Mouse (Mus musculus) forebrain, embryonic 15.5 days (tissue): ENCODE measurements around the gene Map3k14. TPM values are rescaled to one million over a fixed set of nuclear protein-coding genes. Genes with fewer than 3 reads are reported as not detected.
"Not testable (repeated sequence)": the region's sequence is repeated elsewhere in the genome, so short reads cannot be mapped to it uniquely, and the experiment has no call there.

ENCODE experiments used
- ATAC-seq: fragments of 200-750 bp; cut with Nextera tagmentation; replicated peaks from 2 replicates; pipeline ENCODE4 v1.8.0; 2017; ENCODE audit warnings: mild to moderate bottlenecking, moderate TSS enrichment, moderate library complexity
- H3K27ac ChIP-seq: fragments of 300-500 bp; sonication (generic); replicated peaks from 2 replicates; pipeline ENCODE4 v1.5.1; 2015; ENCODE audit warnings: mild to moderate bottlenecking, inconsistent platforms
- H3K27me3 ChIP-seq: fragments of 300-500 bp; sonication (generic); 2 replicates; pipeline ENCODE4 v1.6.1; 2015; ENCODE audit warnings: inconsistent platforms
- H3K36me3 ChIP-seq: fragments of 300-500 bp; sonication (generic); 2 replicates; pipeline ENCODE4 v1.6.1; 2015; ENCODE audit warnings: mild to moderate bottlenecking, inconsistent platforms
- H3K4me1 ChIP-seq: fragments of 300-500 bp; sonication (generic); 2 replicates; pipeline ENCODE4 v1.6.1; 2015; ENCODE audit warnings: inconsistent platforms
- H3K4me2 ChIP-seq: fragments of 300-500 bp; sonication (generic); replicated peaks from 2 replicates; pipeline ENCODE4 v1.6.1; 2015; ENCODE audit warnings: mild to moderate bottlenecking, inconsistent platforms
- H3K4me3 ChIP-seq: fragments of 300-500 bp; sonication (generic); 2 replicates; pipeline ENCODE4 v1.5.1; 2015; ENCODE audit warnings: mild to moderate bottlenecking, inconsistent platforms
- H3K9ac ChIP-seq: fragments of 300-500 bp; sonication (generic); replicated peaks from 2 replicates; pipeline ENCODE4 v1.6.1; 2015; ENCODE audit warnings: mild to moderate bottlenecking, inconsistent platforms
- H3K9me3 ChIP-seq: fragments of 300-500 bp; sonication (generic); 2 replicates; pipeline ENCODE4 v1.6.1; 2016; ENCODE audit warnings: inconsistent platforms
- WGBS: fragments of 180-500 bp; shearing (Covaris S2); methylation state at CpG from one replicate; pipeline ENCODE4 v1.1.7; 2015; ENCODE audit warnings: mixed read lengths; 5-methylcytosine and 5-hydroxymethylcytosine counted together
- polyA plus RNA-seq: library from polyadenylated mRNA; unstranded; fragments of >200 nt; fragmentation: Nextera tagmentation; extraction: Ambion mirVana; gene quantifications from 2 replicates; pipeline ENCODE4 v1.2.1, GENCODE M21; 2015

Map3k14 gene
- polyA plus RNA-seq, 1 experiment from 2014 or later: 3.9 TPM

GRCm38 (mm10) chr11:103236431-103236830 is 30.8 kb downstream of the Map3k14 start:
- Histone ChIP-seq H3K27me3 (no peaks in the 10 kb centered on the region), H3K4me3 (no peak overlapping the region), H3K27ac (no peak overlapping the region), H3K9ac (no peak overlapping the region), H3K4me2 (no peak overlapping the region), H3K36me3 (peaks cover 12% of the 10 kb centered on the region), H3K4me1 (0 out of 2 replicates have a peak, but pooled peaks cover 3% of the 10 kb centered on the region), H3K9me3 (no peaks in the 10 kb centered on the region)
- 84% methylated on average over 6 of the region's 6 CpGs for WGBS
- ATAC-seq: no peak

GRCm38 (mm10) chr11:103235702-103236101 is 31.6 kb downstream of the Map3k14 start:
- no peaks in the 10 kb centered on the region for H3K9me3 ChIP-seq
- no peaks in the 10 kb centered on the region for H3K4me1 ChIP-seq
- 75% methylated on average over 11 of the region's 11 CpGs for WGBS
- no peak for ATAC-seq
- no peak overlapping the region for H3K4me3 ChIP-seq
- H3K27ac ChIP-seq: no peak overlapping the region
- H3K36me3 ChIP-seq: peaks cover 14% of the 10 kb centered on the region
- H3K4me2 ChIP-seq: no peak overlapping the region
- no peaks in the 10 kb centered on the region for H3K27me3 ChIP-seq
- H3K9ac ChIP-seq: no peak overlapping the region

GRCm38 (mm10) chr11:103234447-103234846 is 32.8 kb downstream of the Map3k14 start:
- Histone ChIP-seq H3K4me3 (no peak overlapping the region), H3K9ac (no peak overlapping the region), H3K9me3 (no peaks in the 10 kb centered on the region), H3K27me3 (no peaks in the 10 kb centered on the region), H3K36me3 (peaks cover 26% of the 10 kb centered on the region), H3K4me2 (no peak overlapping the region), H3K4me1 (no peaks in the 10 kb centered on the region), H3K27ac (0 out of 2 replicates have a peak overlapping the region, but pooled peaks have one; percentile 12)
- no peak for ATAC-seq
- WGBS: 88% methylated on average over 1 of the region's 1 CpGs

- Histone ChIP-seq H3K9ac (no peak overlapping the region), H3K27me3 (no peaks in the 10 kb centered on the region), H3K27ac (no peak overlapping the region), H3K4me2 (no peak overlapping the region), H3K4me1 (no peaks in the 10 kb centered on the region), H3K9me3 (no peaks in the 10 kb centered on the region), H3K36me3 (peaks cover 28% of the 10 kb centered on the region), H3K4me3 (no peak overlapping the region)
- ATAC-seq: no peak
- 25% methylated on average over 7 of the region's 7 CpGs for WGBS
Observed at GRCm38 (mm10) chr11:103232966-103233365, 34.3 kb downstream of the Map3k14 start.

- Histone ChIP-seq H3K9me3 (no peaks in the 10 kb centered on the region), H3K27ac (no peak overlapping the region), H3K4me2 (no peak overlapping the region), H3K9ac (no peak overlapping the region), H3K4me3 (no peak overlapping the region), H3K36me3 (peaks cover 20% of the 10 kb centered on the region), H3K4me1 (no peaks in the 10 kb centered on the region), H3K27me3 (no peaks in the 10 kb centered on the region)
- WGBS: 89% methylated on average over 7 of the region's 7 CpGs
- no peak for ATAC-seq
Observed at GRCm38 (mm10) chr11:103231367-103231766, 35.9 kb downstream of the Map3k14 start.

- H3K36me3 ChIP-seq: peaks cover 20% of the 10 kb centered on the region
- no peak overlapping the region for H3K9ac ChIP-seq
- 87% methylated on average over 19 of the region's 19 CpGs for WGBS
- H3K4me3 ChIP-seq: no peak overlapping the region
- no peaks in the 10 kb centered on the region for H3K9me3 ChIP-seq
- ATAC-seq: no peak
- H3K4me2 ChIP-seq: no peak overlapping the region
- no peaks in the 10 kb centered on the region for H3K27me3 ChIP-seq
- no peaks in the 10 kb centered on the region for H3K4me1 ChIP-seq
- H3K27ac ChIP-seq: no peak overlapping the region
Observed at GRCm38 (mm10) chr11:103230626-103231025, 36.6 kb downstream of the Map3k14 start.

- ATAC-seq: no peak
- 99% methylated on average over 2 of the region's 2 CpGs for WGBS
- Histone ChIP-seq H3K27ac (no peak overlapping the region), H3K36me3 (peaks cover 23% of the 10 kb centered on the region), H3K4me2 (no peak overlapping the region), H3K4me1 (no peaks in the 10 kb centered on the region), H3K9ac (no peak overlapping the region), H3K27me3 (no peaks in the 10 kb centered on the region), H3K9me3 (no peaks in the 10 kb centered on the region), H3K4me3 (no peak overlapping the region)
Observed at GRCm38 (mm10) chr11:103229608-103230007, 37.7 kb downstream of the Map3k14 start.

GRCm38 (mm10) chr11:103223951-103224456 is 43.3 kb downstream of the Map3k14 start:
- Histone ChIP-seq H3K27me3 (no peaks in the 10 kb centered on the region), H3K9ac (no peak overlapping the region), H3K4me2 (no peak overlapping the region), H3K36me3 (peaks cover 21% of the 10 kb centered on the region; the same call in 1 of the 2 replicates), H3K4me1 (no peaks in the 10 kb centered on the region), H3K27ac (no peak overlapping the region), H3K9me3 (no peaks in the 10 kb centered on the region), H3K4me3 (no peak overlapping the region)
- 76% methylated on average over 18 of the region's 18 CpGs for WGBS
- ATAC-seq: no peak

- no peak overlapping the region for H3K9ac ChIP-seq
- no peaks in the 10 kb centered on the region for H3K27me3 ChIP-seq
- no peak for ATAC-seq
- WGBS: 89% methylated on average over 10 of the region's 10 CpGs
- H3K27ac ChIP-seq: no peak overlapping the region
- H3K4me1 ChIP-seq: peaks cover 2% of the 10 kb centered on the region
- H3K9me3 ChIP-seq: no peaks in the 10 kb centered on the region
- H3K36me3 ChIP-seq: peaks cover 19% of the 10 kb centered on the region; the same call in 1 of the 2 replicates
- H3K4me2 ChIP-seq: no peak overlapping the region
- no peak overlapping the region for H3K4me3 ChIP-seq
Observed at GRCm38 (mm10) chr11:103223444-103223843, 43.8 kb downstream of the Map3k14 start.

GRCm38 (mm10) chr11:103222718-103223117 is 44.6 kb downstream of the Map3k14 start:
- H3K27me3 ChIP-seq, H3K4me2 ChIP-seq, H3K9me3 ChIP-seq, H3K4me3 ChIP-seq, H3K9ac ChIP-seq, H3K27ac ChIP-seq, ATAC-seq, H3K4me1 ChIP-seq: not testable (repeated sequence)
- H3K36me3 ChIP-seq: peaks cover 19% of the 10 kb centered on the region; the same call in 1 of the 2 replicates
- WGBS: 92% methylated on average over 4 of the region's 4 CpGs

GRCm38 (mm10) chr11:103221437-103221836 is 45.8 kb downstream of the Map3k14 start:
- no peaks in the 10 kb centered on the region for H3K9me3 ChIP-seq
- H3K27me3 ChIP-seq: no peaks in the 10 kb centered on the region
- H3K27ac ChIP-seq: no peak overlapping the region
- no peak for ATAC-seq
- H3K36me3 ChIP-seq: peaks cover 19% of the 10 kb centered on the region; the same call in 1 of the 2 replicates
- no peak overlapping the region for H3K4me3 ChIP-seq
- WGBS: 92% methylated on average over 6 of the region's 6 CpGs
- no peak overlapping the region for H3K9ac ChIP-seq
- peaks cover 7% of the 10 kb centered on the region for H3K4me1 ChIP-seq
- H3K4me2 ChIP-seq: no peak overlapping the region

- peaks cover 7% of the 10 kb centered on the region for H3K4me1 ChIP-seq
- H3K4me2 ChIP-seq: no peak overlapping the region
- H3K27ac ChIP-seq: no peak overlapping the region
- H3K27me3 ChIP-seq: no peaks in the 10 kb centered on the region
- WGBS: 87% methylated on average over 4 of the region's 4 CpGs
- H3K9me3 ChIP-seq: no peaks in the 10 kb centered on the region
- H3K4me3 ChIP-seq: no peak overlapping the region
- H3K36me3 ChIP-seq: peaks cover 19% of the 10 kb centered on the region; the same call in 1 of the 2 replicates
- H3K9ac ChIP-seq: no peak overlapping the region
- ATAC-seq: no peak
Observed at GRCm38 (mm10) chr11:103219995-103220394, 47.3 kb downstream of the Map3k14 start.

- WGBS: 91% methylated on average over 5 of the region's 5 CpGs
- no peak overlapping the region for H3K9ac ChIP-seq
- H3K4me3 ChIP-seq: no peak overlapping the region
- H3K27me3 ChIP-seq: no peaks in the 10 kb centered on the region
- peaks cover 7% of the 10 kb centered on the region for H3K4me1 ChIP-seq
- H3K9me3 ChIP-seq: no peaks in the 10 kb centered on the region
- no peak for ATAC-seq
- H3K36me3 ChIP-seq: peaks cover 15% of the 10 kb centered on the region; the same call in 1 of the 2 replicates
- H3K4me2 ChIP-seq: no peak overlapping the region
- no peak overlapping the region for H3K27ac ChIP-seq
Observed at GRCm38 (mm10) chr11:103219259-103219658, 48.0 kb downstream of the Map3k14 start.
